Mouse (Mus musculus) forelimb bud, embryonic 11.5 days (tissue): Measurements from ENCODE around the gene Lamc2.
A peak's percentile ranks its signal among the peaks of the same experiment; 100 is the strongest.

Experiments used
- DNase-seq: peaks from one replicate; pipeline ENCODE4 v3.0.0-alpha.2; 2012; ENCODE audit warnings: low read depth, low spot score

The Lamc2 gene

GRCm38 (mm10) chr1:153180160-153180559, 6.1 kb downstream of the Lamc2 start:
- no peak for DNase-seq

DNA sequence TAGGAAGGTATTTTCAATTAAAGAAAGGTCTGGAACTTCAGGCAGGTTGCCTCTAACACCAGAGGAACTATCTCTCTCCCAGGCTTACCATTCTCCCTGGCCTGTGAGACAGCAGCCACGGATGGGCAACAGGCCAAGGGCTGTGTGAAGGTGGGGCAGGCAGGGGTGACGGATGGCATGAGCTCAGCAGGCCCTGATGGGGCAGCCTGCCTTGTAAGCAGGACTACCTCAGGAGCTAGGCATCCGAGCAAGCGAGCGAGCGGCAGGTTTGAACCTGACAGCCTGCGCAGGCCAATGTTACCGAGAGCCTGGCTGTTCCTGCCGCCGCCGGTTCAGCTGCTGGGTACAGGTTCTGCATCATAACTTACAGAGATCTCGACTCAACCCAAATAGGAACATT, 11.4 kb downstream of the Lamc2 start:
- DNase-seq: no peak

DNA sequence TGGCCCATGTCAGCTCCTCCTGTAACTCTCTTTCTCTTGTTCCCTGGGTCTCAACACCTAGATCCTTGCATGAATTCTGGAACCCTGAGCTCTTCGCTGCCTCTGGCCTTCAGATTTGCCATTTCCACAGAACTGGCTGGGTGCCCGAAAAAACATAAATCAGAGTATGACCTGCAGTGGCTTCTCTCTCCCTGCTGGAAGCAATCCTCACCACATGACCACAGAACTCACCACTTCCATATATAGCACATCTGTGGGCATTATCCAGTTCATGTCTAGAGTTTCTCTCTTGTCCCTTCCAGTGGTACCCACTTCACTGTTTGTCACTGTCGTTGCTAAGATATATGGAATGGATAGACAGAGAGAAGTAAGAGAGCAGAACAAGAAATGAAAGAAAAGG, 13.0 kb downstream of the Lamc2 start:
- no peak for DNase-seq

GRCm38 (mm10) chr1:153172291-153172731, 13.9 kb downstream of the Lamc2 start:
- peak; percentile 36 for DNase-seq

DNA sequence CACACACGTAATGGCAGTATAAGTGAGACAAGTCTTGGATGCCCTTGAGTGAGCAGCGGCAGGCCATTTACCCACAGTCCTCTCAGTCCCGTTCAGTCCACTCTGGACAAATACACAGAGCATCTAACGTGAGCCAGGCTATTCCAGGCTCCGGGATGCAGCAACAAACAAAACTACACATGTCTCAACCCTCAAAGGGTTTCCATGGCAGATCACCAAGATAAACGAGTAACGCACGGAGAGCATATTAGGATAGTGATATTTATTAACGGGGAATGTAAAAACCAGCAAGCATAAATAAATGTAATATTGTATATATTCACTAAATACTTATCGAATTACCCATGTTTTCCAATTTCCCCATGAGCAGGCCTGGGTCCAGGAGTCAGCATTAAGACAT, 15.2 kb downstream of the Lamc2 start:
- DNase-seq: no peak

GRCm38 (mm10) chr1:153168293-153168692, 18.0 kb downstream of the Lamc2 start:
- no peak for DNase-seq

DNA sequence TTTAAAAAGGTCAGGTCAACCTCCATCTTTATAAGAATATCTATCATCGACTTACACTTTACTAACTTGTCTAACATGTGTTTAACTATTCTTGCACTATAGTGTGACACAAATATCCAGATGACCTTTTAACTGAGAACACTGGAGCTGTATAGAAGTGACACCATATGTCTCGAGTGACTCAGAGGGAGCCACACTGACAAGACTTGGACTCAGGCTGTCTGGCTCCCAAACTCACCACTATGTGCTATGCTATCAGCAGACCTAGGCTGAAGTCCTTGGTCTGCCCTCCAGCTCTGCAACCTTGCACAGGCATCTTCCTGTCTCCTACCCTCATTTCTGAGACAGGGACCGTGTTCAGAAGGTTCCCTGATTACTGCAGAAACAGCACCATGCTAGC, 22.4 kb downstream of the Lamc2 start:
- DNase-seq: no peak

DNA sequence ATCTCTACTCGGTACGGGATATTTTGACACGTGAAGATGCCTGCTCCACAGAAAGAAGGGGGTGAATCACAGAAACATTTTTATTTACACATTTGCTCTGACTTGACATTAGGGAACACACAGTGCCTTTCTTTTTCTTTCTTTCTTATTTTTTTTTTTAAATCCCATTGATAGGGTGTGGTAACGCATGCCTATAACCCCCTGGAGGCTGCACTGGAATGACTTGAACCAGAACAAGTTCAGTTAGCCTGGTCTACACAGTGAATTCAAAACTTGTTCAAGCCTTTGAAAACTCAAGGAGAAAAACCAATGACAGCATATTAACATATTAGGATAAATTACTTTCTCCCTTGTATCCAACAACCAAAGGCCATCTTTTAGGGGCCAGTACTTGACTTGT, 27.1 kb downstream of the Lamc2 start:
- no peak for DNase-seq

DNA sequence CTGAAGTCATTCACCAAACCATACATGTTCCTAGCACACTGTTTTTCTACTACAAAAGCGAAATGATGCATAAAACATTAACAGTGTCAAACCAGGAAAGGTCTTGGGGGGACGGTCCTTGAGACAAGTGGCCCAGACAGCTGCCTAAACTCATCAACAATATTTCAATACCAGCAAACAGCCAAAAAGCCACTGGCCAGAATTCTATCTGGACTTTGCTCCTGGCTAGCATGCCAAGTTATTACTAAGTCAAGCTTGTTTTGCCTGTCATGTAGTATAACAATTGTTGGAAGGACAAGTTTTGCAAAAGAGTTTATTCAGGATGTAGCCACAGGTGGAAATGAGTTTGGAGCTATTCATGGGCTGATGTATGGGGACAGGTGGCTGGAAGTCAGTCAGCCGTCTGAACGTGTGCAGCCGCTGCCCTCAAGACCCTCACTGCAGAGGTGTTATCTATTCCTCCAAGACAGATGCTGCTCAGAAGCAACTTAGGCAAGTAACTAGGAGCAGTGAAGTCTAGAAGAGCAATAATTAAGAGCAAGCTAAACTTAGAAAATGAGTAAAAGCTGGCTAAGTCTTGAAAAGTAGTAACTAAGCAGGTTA, 29.1 kb downstream of the Lamc2 start:
- no peak for DNase-seq

DNA sequence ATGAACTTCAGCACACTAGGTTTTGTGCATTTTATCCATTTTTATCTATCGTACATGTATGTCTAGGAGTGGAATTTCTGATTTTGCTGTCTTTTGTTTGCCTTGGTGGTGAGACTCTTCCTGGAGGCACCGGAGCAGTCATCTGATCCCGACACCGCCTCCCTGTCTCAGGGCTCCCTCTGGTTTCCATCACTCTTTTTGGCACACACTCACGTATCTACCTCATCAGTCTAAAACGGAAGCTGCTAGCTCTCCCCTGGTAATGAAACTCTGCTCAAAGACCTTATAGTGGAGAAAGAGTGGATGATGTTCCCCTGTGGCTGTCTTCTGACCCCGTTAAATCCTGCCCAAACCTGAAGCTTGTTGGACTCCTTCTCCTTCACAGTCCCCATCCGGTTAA, 30.9 kb downstream of the Lamc2 start:
- no peak for DNase-seq

DNA sequence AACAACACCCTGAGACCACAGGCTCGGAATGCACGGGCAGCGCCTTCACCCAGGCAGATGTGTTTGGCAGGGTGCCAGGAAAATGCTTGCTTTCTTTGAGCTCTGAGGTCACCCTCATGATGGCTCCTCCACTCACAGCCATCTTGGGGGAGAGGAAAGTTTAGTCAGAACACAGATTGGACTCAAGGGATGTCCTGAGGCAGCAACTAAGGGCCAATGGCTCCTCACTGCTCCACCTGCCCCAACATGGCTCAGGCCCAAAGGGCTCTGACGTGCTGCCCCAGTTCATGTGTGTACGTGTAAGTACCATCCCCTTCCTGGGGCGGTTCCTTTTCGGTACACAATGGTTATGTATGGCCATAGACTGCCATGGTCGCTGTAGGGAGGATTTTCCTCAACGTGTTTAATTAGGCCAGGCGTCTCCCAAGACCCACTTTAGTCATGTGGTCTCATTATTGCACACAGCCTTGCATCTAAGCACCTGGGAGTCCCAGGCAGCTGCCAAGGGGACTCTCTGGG, 32.6 kb downstream of the Lamc2 start:
- no peak for DNase-seq

DNA sequence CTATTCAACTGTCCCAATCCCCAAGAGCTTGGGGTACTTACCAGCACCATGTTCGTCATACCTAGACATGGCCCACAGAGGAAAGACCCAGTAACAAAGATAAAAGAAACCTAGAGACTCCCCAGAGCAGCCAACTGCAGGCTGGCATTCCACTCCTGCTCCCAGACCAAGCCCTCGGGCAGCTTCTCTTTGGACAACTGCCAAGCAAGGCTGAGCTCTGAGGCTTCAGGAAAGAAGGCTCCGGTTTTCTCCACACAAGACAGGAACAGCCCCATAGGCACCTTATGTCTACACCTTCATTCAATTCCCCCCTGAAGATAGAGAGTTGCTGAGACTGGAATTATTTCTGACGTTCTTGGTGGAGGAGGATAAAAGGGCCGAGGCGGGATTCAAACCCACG, 33.7 kb downstream of the Lamc2 start:
- no peak for DNase-seq

DNA sequence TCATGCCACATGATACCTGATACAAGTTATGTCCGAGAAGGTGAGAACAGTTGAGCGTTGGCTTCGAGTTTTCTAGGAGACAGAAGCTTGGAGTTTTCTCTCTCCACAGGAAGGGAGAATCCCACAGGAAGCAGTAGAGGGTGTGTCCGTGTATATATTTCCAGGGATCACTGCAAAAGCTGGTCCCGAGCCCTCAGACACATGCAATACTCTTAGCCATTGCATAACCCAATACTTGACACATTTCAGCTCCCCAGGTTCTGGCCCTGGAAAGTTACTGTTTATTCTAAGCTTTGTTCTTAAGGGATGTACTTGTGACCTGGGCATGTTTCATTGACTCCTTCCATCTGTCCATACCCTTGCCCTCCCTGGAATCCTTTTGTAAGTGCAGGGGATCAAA, 40.5 kb downstream of the Lamc2 start:
- DNase-seq: no peak

DNA sequence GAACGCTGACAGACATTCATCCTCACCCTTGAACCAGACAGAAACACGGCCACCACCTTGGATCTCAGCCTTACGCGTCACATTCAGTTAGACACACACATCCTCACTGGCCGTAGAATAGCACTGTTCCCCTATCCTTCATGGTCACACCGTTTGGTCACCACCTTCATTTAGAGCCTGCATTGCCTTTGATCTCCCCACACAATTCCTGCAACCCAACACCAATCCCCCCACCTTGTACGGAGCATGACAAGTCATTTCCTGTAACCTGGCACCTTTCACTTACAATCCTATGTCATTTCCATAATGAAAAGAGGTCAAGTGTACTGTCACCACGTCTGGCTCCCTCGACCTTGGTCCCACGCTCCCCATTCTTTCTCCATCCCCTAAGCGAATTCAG, 42.2 kb downstream of the Lamc2 start:
- DNase-seq: no peak

- peak; percentile 35 for DNase-seq
Observed at GRCm38 (mm10) chr1:153140747-153141228, 45.5 kb downstream of the Lamc2 start.

DNA sequence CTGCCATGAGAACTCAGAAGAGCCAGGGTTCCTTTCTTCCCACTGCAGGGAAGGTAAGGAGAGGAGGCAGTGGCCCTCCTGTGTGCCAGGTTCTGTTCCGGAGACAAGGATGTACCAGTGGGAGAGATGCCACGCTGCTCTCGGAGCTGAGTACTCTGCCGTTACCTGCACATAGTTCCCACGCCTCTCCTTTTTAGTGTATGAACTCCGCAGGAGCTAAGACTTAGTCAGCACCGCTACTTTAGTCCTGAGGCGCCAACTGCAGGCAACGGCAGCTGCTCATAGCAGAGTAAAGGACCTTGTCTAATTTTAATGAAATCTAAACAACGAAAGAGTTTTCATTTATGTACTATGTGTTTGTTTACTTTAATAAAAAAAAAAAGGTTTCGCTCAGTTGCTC, 46.0 kb downstream of the Lamc2 start:
- DNase-seq: no peak

GRCm38 (mm10) chr1:153139635-153140034, 46.6 kb downstream of the Lamc2 start:
- no peak for DNase-seq

- DNase-seq: no peak
Observed at GRCm38 (mm10) chr1:153138486-153138885, 47.8 kb downstream of the Lamc2 start.

- DNase-seq: no peak
Observed at GRCm38 (mm10) chr1:153136647-153137046, 49.6 kb downstream of the Lamc2 start.

DNA sequence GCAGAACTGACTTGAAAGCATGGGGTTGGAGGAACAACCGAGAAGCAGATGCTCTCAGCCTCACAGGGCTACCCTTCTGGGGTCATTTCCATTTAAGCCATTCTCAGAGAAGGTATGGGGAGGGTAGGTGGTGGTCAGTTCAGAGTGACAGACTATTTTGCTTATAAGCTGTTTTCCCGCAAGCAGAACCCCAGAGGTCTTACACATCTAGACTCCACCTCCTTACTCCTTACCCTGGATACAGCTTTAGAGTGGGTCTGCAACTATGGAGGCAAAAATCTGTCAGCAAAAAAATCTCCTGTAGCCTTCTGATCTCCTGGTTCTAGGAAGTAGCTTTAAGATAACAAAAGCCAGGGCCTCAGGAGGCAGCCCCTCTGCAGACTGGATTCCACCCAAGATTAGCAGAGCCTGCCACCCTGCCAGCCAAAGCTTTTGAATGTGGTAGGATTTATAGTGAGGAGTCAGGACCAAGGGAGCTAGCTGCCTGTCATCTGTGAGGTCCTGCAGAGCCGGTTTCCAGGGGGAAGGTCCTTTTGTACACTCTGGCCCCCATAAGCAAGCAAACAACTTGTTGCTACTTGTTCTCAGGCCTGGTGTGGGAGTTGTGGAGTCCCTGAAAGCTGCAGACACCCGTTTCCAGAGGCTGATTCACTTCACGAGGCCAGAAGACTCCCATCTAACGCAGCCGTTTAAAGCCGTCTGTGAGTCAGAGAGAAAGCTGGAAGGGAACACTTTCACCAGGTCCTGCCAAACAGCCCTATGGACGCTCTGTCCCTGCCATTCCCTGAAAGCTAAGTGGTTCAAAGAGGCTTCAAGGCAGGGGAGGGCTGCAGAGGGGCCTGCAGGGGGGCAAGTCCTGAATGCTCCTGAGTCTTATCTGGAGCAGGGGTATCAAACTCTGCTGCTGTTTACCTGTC, 52.1 kb downstream of the Lamc2 start:
- no peak for DNase-seq

GRCm38 (mm10) chr1:153129992-153130713, 56.1 kb downstream of the Lamc2 start:
- DNase-seq: no peak

DNA sequence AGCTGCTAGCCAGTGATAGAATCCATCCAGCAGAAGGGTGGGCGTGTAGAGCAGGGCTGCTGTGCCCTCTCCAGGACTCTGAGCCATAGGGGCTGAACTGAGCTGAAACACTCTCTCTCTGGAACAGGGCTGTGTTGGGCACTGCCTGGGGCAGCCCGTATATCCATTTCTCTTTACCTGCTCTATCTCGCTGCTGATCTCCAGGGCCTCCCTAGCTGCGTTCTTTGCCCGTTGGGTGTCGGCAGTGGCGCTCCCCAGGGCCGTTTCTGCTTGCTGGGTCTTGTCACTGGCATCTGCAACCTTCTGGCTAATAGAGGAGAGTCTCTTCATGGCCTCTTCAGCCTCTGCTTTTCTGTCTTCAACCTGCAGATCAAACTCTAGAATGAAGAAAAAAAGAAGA, 57.5 kb downstream of the Lamc2 start:
- no peak for DNase-seq
